Comparison of ENCODE assay signal across 23 mouse cellular contexts in genomic region chr9:65303586-65303985, GRCm38 (mm10). TPM values are rescaled to one million over a fixed set of nuclear protein-coding genes. Genes with fewer than 3 reads are reported as not detected.
DNase-seq lines count a peak whose midpoint lies in the region; ATAC-seq and TF ChIP-seq lines count a peak whose summit lies in the region.
"Had no signal": no experiment of that assay in that cellular context is flagged by ENCODE, and none has a peak within 500 bp of the region (broad histone marks: within the 10 kb centered on the region; RNA-seq: fewer than 3 reads in every experiment).

No protein-coding gene starts in this region.

- H3K36me3 ChIP-seq in heart, adult 2 months (ENCODE audit: control insufficient read depth, insufficient read depth, low read length), result peaks cover 55% of the 10 kb centered on the region
- H3K36me3 ChIP-seq in liver, postnatal 0 days (replicated peaks; ENCODE audit: insufficient read depth, low read length), result peaks cover 55% of the 10 kb centered on the region
- peaks cover 29% of the 10 kb centered on the region; the same call in 1 of the 2 replicates for H3K36me3 ChIP-seq in liver, embryonic 11.5 days (ENCODE audit: control insufficient read depth, insufficient read depth, low read length)
- peaks cover 61% of the 10 kb centered on the region for H3K36me3 ChIP-seq in neural tube, embryonic 15.5 days

- peak; percentile 46 for ATAC-seq in liver, postnatal 0 days
- no peak for ATAC-seq in liver, embryonic 11.5 days (replicated peaks; ENCODE audit: low FRiP score)
- no peak for ATAC-seq in neural tube, embryonic 15.5 days (ENCODE audit: low FRiP score)
- ATAC-seq: forebrain, embryonic 14.5 days; intestine, embryonic 16.5 days had no signal

- H3K4me3 ChIP-seq in heart, adult 2 months, result no peak overlapping the region
- H3K4me3 ChIP-seq in liver, postnatal 0 days (ENCODE audit: low read depth, low read length), result no peak overlapping the region
- no peak overlapping the region for H3K4me3 ChIP-seq in liver, embryonic 11.5 days (ENCODE audit: low read depth, low read length)
- H3K4me3 ChIP-seq in layer of hippocampus, adult 2 months, result no peak overlapping the region
- H3K4me3 ChIP-seq in neural tube, embryonic 15.5 days (replicated peaks), result no peak overlapping the region
- H3K4me3 ChIP-seq: embryonic facial prominence, embryonic 15.5 days; erythroblast, embryonic 14.5 days; forebrain, embryonic 10.5 days; heart, embryonic 10.5 days; hindbrain, embryonic 15.5 days had no signal

- no peaks in the 10 kb centered on the region for H3K27me3 ChIP-seq in heart, adult 2 months (ENCODE audit: control insufficient read depth, insufficient read depth, low read length)
- H3K27me3 ChIP-seq in liver, postnatal 0 days (ENCODE audit: insufficient read depth, low read length), result no peaks in the 10 kb centered on the region
- H3K27me3 ChIP-seq in liver, embryonic 11.5 days (replicated peaks; ENCODE audit: control insufficient read depth, insufficient read depth, low read length), result no peaks in the 10 kb centered on the region
- H3K27me3 ChIP-seq in neural tube, embryonic 15.5 days (replicated peaks), result no peaks in the 10 kb centered on the region
- H3K27me3 ChIP-seq: embryonic facial prominence, embryonic 15.5 days; hindbrain, embryonic 15.5 days had no signal

- TF ChIP-seq POLR2A in heart, adult 2 months (IDR thresholded peaks at IDR 0.05; ENCODE audit: insufficient read depth, low read depth, low read length), result no peak

- no peak for DNase-seq in heart, adult 2 months
- DNase-seq in heart, postnatal 10 days, result no peak
- DNase-seq in liver, postnatal 0 days, result no peak
- no peak for DNase-seq in liver, embryonic 11.5 days (ENCODE audit: low spot score)
- DNase-seq in brain, adult 2 months (ENCODE audit: low read depth, low spot score), result peak; percentile 12
- DNase-seq in layer of hippocampus, adult 2 months (ENCODE audit: low spot score in 2 of 2), result no peak
- DNase-seq: adrenal gland, postnatal 10 days; cerebellum, adult 2 months; cerebellum, postnatal 10 days; embryo, embryonic 11 days; gastrocnemius, postnatal 10 days; heart, postnatal 36 days had no signal

- H3K79me2 ChIP-seq in heart, adult 2 months (replicated peaks; ENCODE audit: control insufficient read depth, insufficient read depth, low read length), result no peaks in the 10 kb centered on the region

- intact Hi-C loops in heart, adult 2 months (cut with DNase I), result no loop called here
- intact Hi-C loops in heart, postnatal 10 days (cut with DNase I), result no loop called here

- H3K27ac ChIP-seq in heart, adult 2 months, result peak overlapping the region; percentile 53
- peak overlapping the region; percentile 89 for H3K27ac ChIP-seq in liver, postnatal 0 days (ENCODE audit: low read depth)
- H3K27ac ChIP-seq in liver, embryonic 11.5 days (ENCODE audit: low read depth, low read length), result no peak overlapping the region
- no peak overlapping the region for H3K27ac ChIP-seq in layer of hippocampus, adult 2 months
- H3K27ac ChIP-seq in neural tube, embryonic 15.5 days (replicated peaks), result no peak overlapping the region
- H3K27ac ChIP-seq: embryonic facial prominence, embryonic 15.5 days; forebrain, embryonic 10.5 days; heart, embryonic 10.5 days; hindbrain, embryonic 15.5 days had no signal

- no peak overlapping the region for H3K9ac ChIP-seq in heart, adult 2 months (ENCODE audit: low read depth, low read length)
- no peak overlapping the region for H3K9ac ChIP-seq in liver, postnatal 0 days (replicated peaks)
- H3K9ac ChIP-seq in liver, embryonic 11.5 days (ENCODE audit: low read depth, low read length), result no peak overlapping the region
- no peak overlapping the region for H3K9ac ChIP-seq in neural tube, embryonic 15.5 days (replicated peaks)
- H3K9ac ChIP-seq: embryonic facial prominence, embryonic 15.5 days; hindbrain, embryonic 15.5 days had no signal

- no peak overlapping the region for H3K4me2 ChIP-seq in liver, postnatal 0 days (ENCODE audit: low read depth, low read length)
- H3K4me2 ChIP-seq in liver, embryonic 11.5 days, result no peak overlapping the region
- H3K4me2 ChIP-seq in neural tube, embryonic 15.5 days, result no peak overlapping the region
- H3K4me2 ChIP-seq: embryonic facial prominence, embryonic 15.5 days; hindbrain, embryonic 15.5 days had no signal

- WGBS in heart, adult 2 months, result 42% methylated on average over 4 of the region's 4 CpGs
- 71% methylated on average over 4 of the region's 4 CpGs for WGBS in liver, postnatal 0 days (ENCODE audit: insufficient replicate concordance)
- WGBS in liver, embryonic 11.5 days, result 97% methylated on average over 4 of the region's 4 CpGs
- WGBS in neural tube, embryonic 15.5 days, result 97% methylated on average over 4 of the region's 4 CpGs

- TF ChIP-seq EP300 in heart, adult 2 months (IDR thresholded peaks at IDR 0.05; ENCODE audit: insufficient read depth, low read depth, low read length), result no peak
- no peak for TF ChIP-seq EP300 in liver, postnatal 0 days (IDR thresholded peaks at IDR 0.05; ENCODE audit: low read depth)

- peaks cover 13% of the 10 kb centered on the region for H3K4me1 ChIP-seq in heart, adult 2 months (ENCODE audit: control insufficient read depth, insufficient read depth, low read length)
- peaks cover 9% of the 10 kb centered on the region for H3K4me1 ChIP-seq in liver, postnatal 0 days (ENCODE audit: insufficient read depth)
- H3K4me1 ChIP-seq in liver, embryonic 11.5 days (replicated peaks; ENCODE audit: control insufficient read depth, insufficient read depth, low read length), result no peaks in the 10 kb centered on the region
- H3K4me1 ChIP-seq in neural tube, embryonic 15.5 days, result no peaks in the 10 kb centered on the region
- H3K4me1 ChIP-seq: embryonic facial prominence, embryonic 15.5 days; forebrain, embryonic 10.5 days; heart, embryonic 10.5 days had no signal

- H3K9me3 ChIP-seq in liver, postnatal 0 days (ENCODE audit: low read length), result no peaks in the 10 kb centered on the region
- H3K9me3 ChIP-seq in liver, embryonic 11.5 days (ENCODE audit: control insufficient read depth, low read length), result no peaks in the 10 kb centered on the region
- no peaks in the 10 kb centered on the region for H3K9me3 ChIP-seq in neural tube, embryonic 15.5 days (replicated peaks)
- H3K9me3 ChIP-seq: embryonic facial prominence, embryonic 15.5 days; forebrain, embryonic 10.5 days; heart, embryonic 10.5 days; hindbrain, embryonic 15.5 days had no signal

- TF ChIP-seq CTCF in heart, adult 2 months (IDR thresholded peaks at IDR 0.05), result no peak
- no peak for TF ChIP-seq CTCF in liver, postnatal 0 days (IDR thresholded peaks at IDR 0.05; ENCODE audit: low read depth)
- no peak for TF ChIP-seq CTCF in layer of hippocampus, adult 2 months (conservative IDR thresholded peaks at IDR 0.05)

RNA-seq across cellular contexts. Expression of gene Clpx, which starts 9.5 kb away (rescaled TPM):
- total RNA-seq in heart, adult 2 months (2021), result 100 to 1,000 TPM in 1 of 2 experiments, 10 to 100 TPM in 1; 98.8 to 114 TPM
- 18.0 and 32.2 TPM in 2 replicates for polyA plus RNA-seq in heart, adult 2 months (2012; rRNA removed)
- total RNA-seq in heart, postnatal 10 days (2021), result 10 to 100 TPM; 76.3 to 83.4 TPM
- 109 and 119 TPM in 2 replicates for polyA plus RNA-seq in liver, postnatal 0 days (2015; fragmentation: Nextera tagmentation; extraction: Ambion mirVana)
- polyA plus RNA-seq in liver, embryonic 11.5 days (2014; fragmentation: Nextera tagmentation; extraction: Ambion mirVana), result 49.3 and 54.5 TPM in 2 replicates
- total RNA-seq in layer of hippocampus, adult 2 months (2021), result 10 to 100 TPM; 32.6 to 35.8 TPM
- polyA plus RNA-seq in neural tube, embryonic 15.5 days (2015; fragmentation: Nextera tagmentation; extraction: Ambion mirVana), result 40.6 and 43.3 TPM in 2 replicates

RNA-seq across cellular contexts. Expression of gene Cilp, which starts 38.6 kb away (rescaled TPM):
- 1 to 10 TPM; 3.0 to 4.8 TPM for total RNA-seq in heart, adult 2 months (2021)
- 4.8 and 10.1 TPM in 2 replicates for polyA plus RNA-seq in heart, adult 2 months (2012; rRNA removed)
- 1 to 10 TPM; 5.4 to 6.6 TPM for total RNA-seq in heart, postnatal 10 days (2021)
- 0.06 and 0.08 TPM in 2 replicates for polyA plus RNA-seq in liver, postnatal 0 days (2015; fragmentation: Nextera tagmentation; extraction: Ambion mirVana)
- 0.07 and 0.12 TPM in 2 replicates for polyA plus RNA-seq in liver, embryonic 11.5 days (2014; fragmentation: Nextera tagmentation; extraction: Ambion mirVana)
- total RNA-seq in layer of hippocampus, adult 2 months (2021), result under 1 TPM in 1 of 2 experiments, not detected in 1; 0.26 TPM
- 0.58 and 0.79 TPM in 2 replicates for polyA plus RNA-seq in neural tube, embryonic 15.5 days (2015; fragmentation: Nextera tagmentation; extraction: Ambion mirVana)
- polyA plus RNA-seq: erythroblast, embryonic 14.5 days; forebrain, embryonic 10.5 days; heart, embryonic 10.5 days; heart, embryonic 14.5 days had no signal

RNA-seq across cellular contexts. Expression of gene Pdcd7, which starts 42.3 kb away (rescaled TPM):
- 10 to 100 TPM; 13.6 to 13.9 TPM for total RNA-seq in heart, adult 2 months (2021)
- 6.6 and 9.7 TPM in 2 replicates for polyA plus RNA-seq in heart, adult 2 months (2012; rRNA removed)
- 10 to 100 TPM; 11.1 to 14.7 TPM for total RNA-seq in heart, postnatal 10 days (2021)
- 4.0 and 4.4 TPM in 2 replicates for polyA plus RNA-seq in liver, postnatal 0 days (2015; fragmentation: Nextera tagmentation; extraction: Ambion mirVana)
- polyA plus RNA-seq in liver, embryonic 11.5 days (2014; fragmentation: Nextera tagmentation; extraction: Ambion mirVana), result 10.5 and 10.6 TPM in 2 replicates
- total RNA-seq in layer of hippocampus, adult 2 months (2021), result 10 to 100 TPM; 29.2 to 30.8 TPM
- polyA plus RNA-seq in neural tube, embryonic 15.5 days (2015; fragmentation: Nextera tagmentation; extraction: Ambion mirVana), result 8.9 TPM in 2 replicates

RNA-seq across cellular contexts. Expression of gene Ubap1l, which starts 57.3 kb away (rescaled TPM):
- total RNA-seq in heart, adult 2 months (2021), result under 1 TPM in 1 of 2 experiments, not detected in 1; 0.18 TPM
- 0.15 and 0.18 TPM in 2 replicates for polyA plus RNA-seq in heart, adult 2 months (2012; rRNA removed)
- 1 to 10 TPM in 1 of 2 experiments, not detected in 1; 1.0 TPM for total RNA-seq in heart, postnatal 10 days (2021)
- polyA plus RNA-seq in liver, postnatal 0 days (2015; fragmentation: Nextera tagmentation; extraction: Ambion mirVana), result not detected in 2 replicates
- polyA plus RNA-seq in liver, embryonic 11.5 days (2014; fragmentation: Nextera tagmentation; extraction: Ambion mirVana), result 0.19 and 0.30 TPM in 2 replicates
- total RNA-seq in layer of hippocampus, adult 2 months (2021), result 1 to 10 TPM; 2.5 to 6.2 TPM
- 2.3 and 3.6 TPM in 2 replicates for polyA plus RNA-seq in neural tube, embryonic 15.5 days (2015; fragmentation: Nextera tagmentation; extraction: Ambion mirVana)
- total RNA-seq: common myeloid progenitor, adult 5-6 weeks had no signal
- polyA plus RNA-seq: embryonic facial prominence, embryonic 11.5 days; embryonic facial prominence, embryonic 15.5 days; heart, embryonic 14.5 days had no signal

Comparison
In these comparisons a context has a peak if more than half of its experiments do, and no peak if none do; other contexts are left out.
1. H3K27ac ChIP-seq: peak in heart, adult 2 months (single experiment) and liver, postnatal 0 days (single experiment); none in liver, embryonic 11.5 days (single experiment), layer of hippocampus, adult 2 months (single experiment) and neural tube, embryonic 15.5 days (single experiment).